Mouse (Mus musculus) midbrain, embryonic 16.5 days (tissue): ENCODE results near the gene Cenpo. TPM values are rescaled to one million over a fixed set of nuclear protein-coding genes. Genes with fewer than 3 reads are reported as not detected.

Experiments
- ATAC-seq: fragments of 200-750 bp; cut with Nextera tagmentation; 2 replicates; pipeline ENCODE4 v1.8.0; 2017; ENCODE audit warnings: moderate TSS enrichment
- H3K27ac ChIP-seq: fragments of 300-500 bp; sonication (generic); 2 replicates; pipeline ENCODE4 v1.5.1; 2014; ENCODE audit warnings: mild to moderate bottlenecking, low read length, mixed read lengths
- H3K27me3 ChIP-seq: fragments of 300-500 bp; sonication (generic); 2 replicates; pipeline ENCODE4 v1.6.1; 2014; ENCODE audit warnings: low read depth, low read length, mixed read lengths; ENCODE audit not compliant: control insufficient read depth, insufficient read depth
- H3K36me3 ChIP-seq: fragments of 300-500 bp; sonication (generic); 2 replicates; pipeline ENCODE4 v1.6.1; 2014; ENCODE audit warnings: mild to moderate bottlenecking, low read length, moderate library complexity, mixed read lengths; ENCODE audit not compliant: control insufficient read depth, insufficient read depth
- H3K4me1 ChIP-seq: fragments of 300-500 bp; sonication (generic); 2 replicates; pipeline ENCODE4 v1.6.1; 2014; ENCODE audit warnings: mild to moderate bottlenecking, low read length, mixed read lengths; ENCODE audit not compliant: control insufficient read depth, insufficient read depth
- H3K4me2 ChIP-seq: fragments of 300-500 bp; sonication (generic); 2 replicates; pipeline ENCODE4 v1.6.1; 2014; ENCODE audit warnings: mild to moderate bottlenecking, low read length, mixed read lengths
- H3K4me3 ChIP-seq: fragments of 300-500 bp; sonication (generic); 2 replicates; pipeline ENCODE4 v1.5.1; 2014; ENCODE audit warnings: low read depth, mild to moderate bottlenecking, low read length, moderate library complexity, mixed read lengths
- H3K9ac ChIP-seq: fragments of 300-500 bp; sonication (generic); 2 replicates; pipeline ENCODE4 v1.6.1; 2014; ENCODE audit warnings: low read depth, low read length, mixed read lengths
- H3K9me3 ChIP-seq: fragments of 300-500 bp; sonication (generic); replicated peaks from 2 replicates; pipeline ENCODE4 v1.6.1; 2014; ENCODE audit warnings: mild to moderate bottlenecking, low read length, mixed read lengths; ENCODE audit not compliant: control insufficient read depth, poor library complexity, severe bottlenecking
- WGBS: fragments of 180-500 bp; shearing (Covaris S2); extraction: QIAGEN DNeasy Blood & Tissue Kit; methylation state at CpG from one replicate; pipeline ENCODE4 v1.1.7; 2014; 5-methylcytosine and 5-hydroxymethylcytosine counted together
- polyA plus RNA-seq: library from polyadenylated mRNA; unstranded; fragments of >200 nt; fragmentation: Nextera tagmentation; extraction: Ambion mirVana; gene quantifications from 2 replicates; pipeline ENCODE4 v1.2.1, GENCODE M21; 2015

Cenpo gene
- polyA plus RNA-seq, 1 experiment from 2014 or later = 7.4 TPM

DNA sequence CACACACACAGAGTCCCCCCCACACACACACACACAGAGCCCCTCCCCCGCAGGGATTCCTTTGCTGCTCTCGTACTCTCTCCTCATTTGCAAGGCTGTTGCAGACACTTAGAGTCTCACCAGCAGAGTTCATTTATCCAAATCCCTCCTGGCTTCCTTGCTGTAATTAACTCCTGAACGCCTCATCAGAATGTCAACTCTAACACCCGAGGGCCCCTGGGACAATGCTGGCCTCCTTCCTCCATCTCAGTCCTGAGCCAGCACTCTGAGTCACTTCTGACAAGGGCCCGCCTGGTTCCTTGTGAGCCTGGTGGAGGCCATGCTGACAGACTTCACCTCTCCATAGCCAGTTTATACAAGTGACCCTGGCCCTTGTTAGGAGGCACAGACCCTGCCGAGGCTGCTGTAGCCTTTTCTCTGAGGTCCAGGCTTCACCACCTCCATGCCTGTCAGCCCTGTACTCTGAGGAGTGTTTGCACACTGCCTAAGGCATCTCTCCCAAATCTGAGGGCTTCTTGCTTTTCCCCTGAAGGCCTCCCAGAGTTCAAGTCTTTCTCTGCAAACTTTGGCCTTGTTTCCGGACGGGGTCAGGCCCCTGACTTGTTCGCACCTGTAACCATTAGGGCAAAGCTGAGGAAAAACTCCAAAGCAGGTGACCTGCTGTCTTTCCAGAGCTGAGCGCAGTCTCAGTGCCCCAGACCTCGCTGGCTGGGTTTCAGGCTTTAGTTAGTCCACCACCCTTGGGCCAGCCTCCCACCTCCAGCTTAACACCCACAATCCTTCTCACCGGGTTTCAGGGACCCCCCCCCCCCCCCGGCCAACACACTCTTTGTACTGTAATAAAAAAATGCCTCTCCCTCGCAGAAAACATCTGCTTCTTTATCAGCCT is 45.7 kb downstream of the Cenpo start:
- H3K9ac ChIP-seq = no peak overlapping the region
- WGBS = 37% methylated on average over 14 of the region's 14 CpGs
- H3K4me2 ChIP-seq = no peak overlapping the region
- H3K4me3 ChIP-seq = no peak overlapping the region
- H3K4me1 ChIP-seq = peaks cover 3% of the 10 kb centered on the region; the same call in 1 of the 2 replicates
- no peaks in the 10 kb centered on the region for H3K27me3 ChIP-seq
- peak; percentile 83 for ATAC-seq
- H3K36me3 ChIP-seq = no peaks in the 10 kb centered on the region
- H3K27ac ChIP-seq = no peak overlapping the region
- no peaks in the 10 kb centered on the region for H3K9me3 ChIP-seq

DNA sequence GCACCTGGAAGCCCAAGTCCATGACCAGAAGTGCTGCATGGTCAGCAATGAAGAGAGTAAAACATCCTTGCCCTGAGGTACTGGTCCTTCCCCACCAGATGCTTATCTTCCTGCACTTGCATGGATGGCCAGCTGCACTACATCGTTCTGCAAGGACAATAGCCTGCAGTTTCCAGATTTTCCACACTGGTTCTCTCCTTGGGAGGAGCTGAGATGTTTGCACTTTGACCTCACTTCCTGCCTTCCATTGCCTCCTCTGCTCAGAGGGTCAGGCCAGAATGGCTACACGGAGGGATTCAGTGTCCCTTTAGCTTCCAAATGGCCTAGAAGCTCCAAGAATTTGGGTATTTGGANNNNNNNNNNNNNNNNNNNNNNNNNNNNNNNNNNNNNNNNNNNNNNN is 49.4 kb downstream of the Cenpo start:
- 83% methylated on average over 2 of the region's 2 CpGs for WGBS
- H3K9ac ChIP-seq = no peak overlapping the region
- H3K4me2 ChIP-seq = no peak overlapping the region
- no peak overlapping the region for H3K27ac ChIP-seq
- H3K27me3 ChIP-seq = no peaks in the 10 kb centered on the region
- no peaks in the 10 kb centered on the region for H3K4me1 ChIP-seq
- H3K9me3 ChIP-seq = no peaks in the 10 kb centered on the region
- H3K36me3 ChIP-seq = no peaks in the 10 kb centered on the region
- ATAC-seq = no peak
- H3K4me3 ChIP-seq = no peak overlapping the region

DNA sequence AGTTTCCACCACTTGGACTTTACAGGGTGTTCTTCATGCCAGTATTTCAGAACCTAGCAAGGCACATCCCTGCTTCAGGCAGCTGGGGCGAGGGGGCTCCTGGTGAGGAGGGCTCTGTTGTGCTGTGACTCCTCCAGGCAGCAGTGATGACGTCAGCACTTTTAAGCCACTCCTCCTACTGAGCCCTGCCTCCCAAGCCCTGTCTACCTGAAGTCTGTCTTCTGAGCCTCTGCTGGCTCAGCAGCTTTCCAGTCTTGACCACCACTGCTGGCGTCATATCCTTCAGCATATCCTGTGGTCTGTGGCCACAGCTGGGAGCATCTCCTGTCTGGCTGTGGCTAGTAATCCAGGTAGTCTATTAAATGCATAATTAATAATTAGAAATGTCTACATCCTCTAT is 53.6 kb downstream of the Cenpo start:
- Histone ChIP-seq H3K4me1 (no peaks in the 10 kb centered on the region), H3K27me3 (no peaks in the 10 kb centered on the region), H3K36me3 (0 out of 2 replicates have a peak, but pooled peaks cover 3% of the 10 kb centered on the region), H3K9me3 (no peaks in the 10 kb centered on the region), H3K4me2 (no peak overlapping the region), H3K27ac (no peak overlapping the region), H3K4me3 (no peak overlapping the region), H3K9ac (no peak overlapping the region)
- no peak for ATAC-seq
- WGBS = 61% methylated on average over 3 of the region's 3 CpGs

DNA sequence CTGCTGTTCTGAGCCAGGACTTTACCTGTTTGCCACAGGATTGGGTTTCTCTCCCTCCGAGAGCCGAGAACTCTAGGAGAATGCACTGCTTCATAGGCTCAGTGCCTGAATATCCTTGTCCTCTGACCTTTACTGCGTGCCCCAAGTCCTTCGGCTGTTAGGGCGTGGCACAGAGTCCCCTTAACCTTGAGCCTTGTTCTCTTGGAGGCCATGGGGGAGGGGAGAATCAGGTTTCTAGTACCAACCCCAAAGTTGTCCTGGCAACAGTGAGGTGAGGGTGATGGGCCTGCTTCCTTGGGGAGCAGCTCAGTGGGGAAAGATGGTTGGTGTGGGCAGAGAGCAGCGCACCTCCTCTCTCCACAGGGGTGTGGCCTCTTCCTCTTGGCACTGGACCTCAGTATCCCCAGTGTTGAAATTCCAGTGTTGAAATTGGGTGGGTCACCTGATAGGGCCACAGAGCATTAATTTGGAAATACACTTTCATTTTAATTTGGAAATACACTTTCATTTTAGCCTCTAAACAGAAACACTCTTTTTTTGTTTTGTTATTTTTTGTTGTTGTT is 54.3 kb downstream of the Cenpo start:
- no peak overlapping the region for H3K4me3 ChIP-seq
- no peak for ATAC-seq
- no peak overlapping the region for H3K9ac ChIP-seq
- H3K27ac ChIP-seq = no peak overlapping the region
- no peaks in the 10 kb centered on the region for H3K9me3 ChIP-seq
- 0 out of 2 replicates have a peak, but pooled peaks cover 3% of the 10 kb centered on the region for H3K36me3 ChIP-seq
- no peak overlapping the region for H3K4me2 ChIP-seq
- WGBS = 84% methylated on average over 6 of the region's 6 CpGs
- H3K4me1 ChIP-seq = no peaks in the 10 kb centered on the region
- H3K27me3 ChIP-seq = no peaks in the 10 kb centered on the region

DNA sequence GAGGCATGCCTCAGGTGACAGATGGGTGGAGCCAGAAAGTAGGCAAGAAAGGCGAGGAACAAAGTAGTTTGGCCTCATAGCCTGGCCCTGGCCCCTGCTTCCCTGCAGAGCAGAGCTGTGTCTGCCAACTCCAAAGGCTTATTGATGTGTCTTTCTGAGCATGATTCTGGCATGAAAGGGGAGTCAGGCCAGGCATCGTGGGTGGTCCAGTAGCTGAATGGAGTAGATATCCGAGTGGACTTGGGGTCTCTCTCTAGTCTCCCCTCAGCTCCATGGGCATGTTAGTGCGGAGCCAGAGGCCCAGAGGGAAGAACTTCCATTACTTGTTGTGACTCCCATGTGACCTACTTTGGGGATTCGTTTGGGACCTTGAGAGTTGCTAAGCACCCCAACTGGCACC is 55.3 kb downstream of the Cenpo start:
- 28% methylated on average over 5 of the region's 5 CpGs for WGBS
- no peaks in the 10 kb centered on the region for H3K27me3 ChIP-seq
- ATAC-seq = no peak

DNA sequence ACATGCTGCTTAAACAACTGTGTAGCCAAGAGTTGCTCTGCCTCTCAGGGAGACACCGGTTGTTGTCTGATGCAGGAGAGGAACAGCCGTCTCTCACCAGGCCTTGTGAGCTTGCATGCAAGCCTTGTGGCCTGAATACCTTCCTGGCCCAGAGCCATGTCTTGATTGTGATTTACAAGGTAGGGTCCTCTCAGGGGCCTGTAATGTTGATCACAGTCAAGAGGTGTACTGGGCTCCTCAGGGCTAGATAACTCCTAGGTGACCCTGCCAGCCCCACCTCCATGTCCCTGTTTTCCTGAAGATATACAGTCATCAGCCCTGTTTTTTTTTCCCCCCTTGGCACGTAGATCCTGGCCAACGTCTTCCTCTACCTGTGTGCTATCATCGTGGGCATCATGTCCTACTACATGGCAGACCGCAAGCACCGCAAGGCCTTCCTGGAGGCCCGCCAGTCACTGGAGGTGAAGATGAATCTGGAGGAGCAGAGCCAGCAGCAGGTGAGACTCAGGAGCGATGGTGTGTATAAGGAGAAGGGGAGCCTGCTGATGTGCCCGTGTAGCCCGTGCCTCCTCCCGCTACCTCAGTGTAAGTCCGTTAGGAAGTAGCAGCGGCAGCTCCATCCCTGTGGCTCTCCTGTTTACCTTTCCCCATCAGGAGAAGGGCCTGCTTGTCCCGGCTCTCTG is 60.8 kb downstream of the Cenpo start:
- 90% methylated on average over 15 of the region's 15 CpGs for WGBS
- Histone ChIP-seq H3K4me2 (no peak overlapping the region), H3K9me3 (no peaks in the 10 kb centered on the region), H3K4me1 (no peaks in the 10 kb centered on the region), H3K4me3 (no peak overlapping the region), H3K9ac (no peak overlapping the region), H3K27me3 (no peaks in the 10 kb centered on the region), H3K27ac (no peak overlapping the region), H3K36me3 (0 out of 2 replicates have a peak, but pooled peaks cover 3% of the 10 kb centered on the region)
- ATAC-seq = no peak

More for the DNA sequence above, 55.3 kb downstream of the Cenpo start:
- Histone ChIP-seq H3K4me1 (no peaks in the 10 kb centered on the region), H3K27ac (no peak overlapping the region), H3K9me3 (no peaks in the 10 kb centered on the region), H3K4me2 (no peak overlapping the region), H3K36me3 (0 out of 2 replicates have a peak, but pooled peaks cover 3% of the 10 kb centered on the region), H3K4me3 (no peak overlapping the region), H3K9ac (no peak overlapping the region)

DNA sequence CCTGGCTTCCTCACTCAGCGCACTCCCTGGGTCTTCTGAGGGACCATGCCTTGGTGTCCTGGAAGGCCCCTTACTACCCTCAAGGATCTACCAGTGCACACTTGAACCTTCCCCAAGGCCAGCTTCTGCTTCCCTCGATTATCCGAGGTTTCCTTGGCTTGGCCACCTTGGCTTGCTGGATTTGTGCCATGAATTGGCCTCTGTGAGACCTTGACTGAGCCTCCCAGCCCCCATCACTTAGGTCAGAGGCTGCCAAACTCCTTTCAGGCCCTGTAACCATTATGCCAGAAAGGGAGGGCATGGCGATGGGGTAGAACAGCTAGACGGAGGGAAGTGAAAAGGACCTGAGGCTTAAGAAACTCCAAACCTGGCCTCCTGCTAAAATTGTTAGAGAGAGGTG is 64.5 kb downstream of the Cenpo start:
- no peak overlapping the region for H3K4me3 ChIP-seq
- no peaks in the 10 kb centered on the region for H3K4me1 ChIP-seq
- no peak overlapping the region for H3K9ac ChIP-seq
- ATAC-seq = no peak
- H3K9me3 ChIP-seq = no peaks in the 10 kb centered on the region
- WGBS = 83% methylated on average over 5 of the region's 5 CpGs
- no peaks in the 10 kb centered on the region for H3K27me3 ChIP-seq
- H3K4me2 ChIP-seq = no peak overlapping the region
- no peak overlapping the region for H3K27ac ChIP-seq
- no peaks in the 10 kb centered on the region for H3K36me3 ChIP-seq

DNA sequence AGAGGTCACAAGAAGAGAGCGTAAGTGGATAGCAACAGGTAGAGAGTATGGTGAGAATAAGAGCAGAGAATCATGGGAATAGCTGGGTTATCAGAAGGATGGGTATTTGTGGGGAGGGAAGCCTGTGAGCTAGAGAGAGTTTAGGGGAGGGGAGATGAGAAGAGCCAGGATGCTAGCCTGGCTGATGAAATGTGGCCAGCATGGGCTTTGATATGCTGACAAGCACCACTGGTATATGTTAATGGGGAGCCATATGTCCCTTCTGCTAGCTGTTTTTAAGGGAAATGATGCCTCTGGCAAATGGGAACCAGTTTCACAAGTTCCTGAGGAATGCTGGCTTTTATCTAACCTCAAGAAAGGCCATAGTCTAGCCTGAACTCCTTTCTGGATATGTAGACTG is 65.0 kb downstream of the Cenpo start:
- 88% methylated on average over 1 of the region's 1 CpGs for WGBS
- no peaks in the 10 kb centered on the region for H3K9me3 ChIP-seq
- no peak for ATAC-seq

DNA sequence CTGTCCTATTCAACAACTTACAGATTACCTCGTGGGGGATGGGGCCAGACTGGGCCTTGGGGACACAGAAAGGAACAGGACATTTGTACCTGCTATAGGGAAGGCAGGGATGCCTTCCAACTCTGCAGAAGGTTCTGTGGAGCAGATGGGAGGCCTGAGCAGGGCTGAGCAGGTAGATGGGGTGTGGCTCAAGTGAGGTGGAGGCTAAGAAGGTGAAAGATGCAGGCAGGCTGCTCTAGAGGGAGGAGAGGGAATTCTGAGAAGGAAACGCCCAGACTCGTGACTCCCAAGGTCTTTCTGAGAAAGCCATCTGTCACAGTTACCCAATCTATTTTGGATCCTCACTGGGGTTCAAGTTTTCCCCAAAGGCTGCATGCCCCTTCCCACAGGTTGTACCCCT is 67.1 kb downstream of the Cenpo start:
- no peaks in the 10 kb centered on the region for H3K36me3 ChIP-seq
- no peaks in the 10 kb centered on the region for H3K9me3 ChIP-seq
- no peak overlapping the region for H3K9ac ChIP-seq
- no peaks in the 10 kb centered on the region for H3K27me3 ChIP-seq
- WGBS = 75% methylated on average over 3 of the region's 3 CpGs
- no peak for ATAC-seq
- H3K4me2 ChIP-seq = no peak overlapping the region
- H3K4me3 ChIP-seq = no peak overlapping the region
- no peaks in the 10 kb centered on the region for H3K4me1 ChIP-seq
- no peak overlapping the region for H3K27ac ChIP-seq

More for the DNA sequence above, 65.0 kb downstream of the Cenpo start:
- Histone ChIP-seq H3K4me3 (no peak overlapping the region), H3K36me3 (no peaks in the 10 kb centered on the region), H3K4me1 (no peaks in the 10 kb centered on the region), H3K27me3 (no peaks in the 10 kb centered on the region), H3K4me2 (no peak overlapping the region), H3K9ac (no peak overlapping the region), H3K27ac (no peak overlapping the region)
